9 mouse cellular contexts compared by ENCODE assay signal in the genomic region with DNA sequence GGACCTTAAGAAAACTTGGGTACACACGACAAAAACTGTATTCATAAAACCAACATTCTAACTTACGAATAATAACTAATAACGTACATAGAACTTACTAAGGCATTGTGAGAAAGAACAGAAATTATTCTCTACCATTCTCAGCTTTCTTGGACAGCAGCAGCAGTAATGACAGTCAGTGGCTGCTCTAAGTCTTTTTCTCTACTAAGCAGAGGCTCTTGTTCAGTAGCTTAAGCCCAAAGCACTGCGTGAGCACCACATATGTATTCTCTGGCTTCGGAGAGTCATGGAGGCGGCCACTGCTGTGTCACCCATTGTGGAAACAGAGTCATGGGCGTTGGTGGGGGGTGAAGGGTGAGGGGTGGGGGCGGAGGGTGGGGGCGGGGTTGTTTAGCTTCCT.
DNase-seq lines count a peak whose midpoint lies in the region; ATAC-seq lines count a peak whose summit lies in the region.
"Had no signal": no experiment of that assay in that cellular context is flagged by ENCODE, and none has a peak within 500 bp of the region (broad histone marks: within the 10 kb centered on the region; RNA-seq: fewer than 3 reads in every experiment).

No protein-coding gene starts in this region.

- no peak overlapping the region for H3K27ac ChIP-seq in liver, embryonic 11.5 days (ENCODE audit: low read depth, low read length)
- no peak overlapping the region for H3K27ac ChIP-seq in forebrain, embryonic 14.5 days (ENCODE audit: low read depth, low read length)
- no peak overlapping the region for H3K27ac ChIP-seq in limb, embryonic 13.5 days
- H3K27ac ChIP-seq in neural tube, embryonic 15.5 days (replicated peaks): no peak overlapping the region

- H3K27me3 ChIP-seq in liver, embryonic 11.5 days (replicated peaks; ENCODE audit: control insufficient read depth, insufficient read depth, low read length): no peaks in the 10 kb centered on the region
- no peaks in the 10 kb centered on the region for H3K27me3 ChIP-seq in forebrain, embryonic 14.5 days (replicated peaks; ENCODE audit: control insufficient read depth, insufficient read depth, low read length)
- peaks cover 7% of the 10 kb centered on the region; the same call in 1 of the 2 replicates for H3K27me3 ChIP-seq in limb, embryonic 13.5 days
- H3K27me3 ChIP-seq in neural tube, embryonic 15.5 days (replicated peaks): no peaks in the 10 kb centered on the region

- no peak for ATAC-seq in liver, embryonic 11.5 days (replicated peaks; ENCODE audit: low FRiP score)
- ATAC-seq in forebrain, embryonic 14.5 days: no peak
- ATAC-seq in limb, embryonic 13.5 days (ENCODE audit: low FRiP score, low read depth): no peak
- ATAC-seq in neural tube, embryonic 15.5 days (ENCODE audit: low FRiP score): no peak
- ATAC-seq: Patski had no signal

- H3K9ac ChIP-seq in liver, embryonic 11.5 days (ENCODE audit: low read depth, low read length): peak overlapping the region; percentile 37; the same call in 1 of the 2 replicates
- no peak overlapping the region for H3K9ac ChIP-seq in forebrain, embryonic 14.5 days (ENCODE audit: low read length)
- H3K9ac ChIP-seq in limb, embryonic 13.5 days: peak overlapping the region; percentile 45; the same call in 1 of the 2 replicates
- H3K9ac ChIP-seq in neural tube, embryonic 15.5 days (replicated peaks): no peak overlapping the region

- peak overlapping the region; percentile 61 for H3K4me2 ChIP-seq in liver, embryonic 11.5 days
- H3K4me2 ChIP-seq in forebrain, embryonic 14.5 days (ENCODE audit: low read length): peak overlapping the region; percentile 45
- H3K4me2 ChIP-seq in limb, embryonic 13.5 days (replicated peaks): peak overlapping the region; percentile 67
- peak overlapping the region; percentile 51 for H3K4me2 ChIP-seq in neural tube, embryonic 15.5 days

- peak overlapping the region; percentile 23; the same call in 1 of the 2 replicates for H3K4me3 ChIP-seq in liver, embryonic 11.5 days (ENCODE audit: low read depth, low read length)
- H3K4me3 ChIP-seq in forebrain, embryonic 14.5 days (ENCODE audit: low read depth, low read length): no peak overlapping the region
- peak overlapping the region; percentile 36 for H3K4me3 ChIP-seq in limb, embryonic 13.5 days
- peak overlapping the region; percentile 23; the same call in 1 of the 2 replicates for H3K4me3 ChIP-seq in neural tube, embryonic 15.5 days (replicated peaks)

- no peak for DNase-seq in liver, embryonic 11.5 days (ENCODE audit: low spot score)
- DNase-seq in liver: no peak
- DNase-seq in forebrain, embryonic 14.5 days (ENCODE audit: low spot score): no peak
- no peak for DNase-seq in spleen, adult 18-20 months
- no peak for DNase-seq in thymus, postnatal 36 days
- no peak for DNase-seq in ovary, postnatal 36 days (ENCODE audit: low spot score)

- 31% methylated on average over 9 of the region's 9 CpGs for WGBS in liver, embryonic 11.5 days
- WGBS in forebrain, embryonic 14.5 days: 46% methylated on average over 9 of the region's 9 CpGs
- WGBS in limb, embryonic 13.5 days: 26% methylated on average over 9 of the region's 9 CpGs
- WGBS in neural tube, embryonic 15.5 days: 34% methylated on average over 9 of the region's 9 CpGs

- no peaks in the 10 kb centered on the region for H3K4me1 ChIP-seq in liver, embryonic 11.5 days (replicated peaks; ENCODE audit: control insufficient read depth, insufficient read depth, low read length)
- no peaks in the 10 kb centered on the region for H3K4me1 ChIP-seq in forebrain, embryonic 14.5 days (ENCODE audit: control insufficient read depth, insufficient read depth, low read length)
- peaks cover 15% of the 10 kb centered on the region for H3K4me1 ChIP-seq in limb, embryonic 13.5 days
- peaks cover 7% of the 10 kb centered on the region; the same call in 1 of the 2 replicates for H3K4me1 ChIP-seq in neural tube, embryonic 15.5 days

- H3K9me3 ChIP-seq in liver, embryonic 11.5 days (ENCODE audit: control insufficient read depth, low read length): no peaks in the 10 kb centered on the region
- no peaks in the 10 kb centered on the region for H3K9me3 ChIP-seq in forebrain, embryonic 14.5 days (replicated peaks; ENCODE audit: control insufficient read depth, low read length)
- H3K9me3 ChIP-seq in limb, embryonic 13.5 days: no peaks in the 10 kb centered on the region
- no peaks in the 10 kb centered on the region for H3K9me3 ChIP-seq in neural tube, embryonic 15.5 days (replicated peaks)

- H3K36me3 ChIP-seq in liver, embryonic 11.5 days (ENCODE audit: control insufficient read depth, insufficient read depth, low read length): no peaks in the 10 kb centered on the region
- H3K36me3 ChIP-seq in forebrain, embryonic 14.5 days (ENCODE audit: control insufficient read depth, insufficient read depth, low read length): no peaks in the 10 kb centered on the region
- no peaks in the 10 kb centered on the region for H3K36me3 ChIP-seq in limb, embryonic 13.5 days
- no peaks in the 10 kb centered on the region for H3K36me3 ChIP-seq in neural tube, embryonic 15.5 days

Comparison
In these comparisons a context has a peak if more than half of its experiments do, and no peak if none do; other contexts are left out.
1. H3K9ac ChIP-seq: peak in liver, embryonic 11.5 days (single experiment) and limb, embryonic 13.5 days (single experiment); none in forebrain, embryonic 14.5 days (single experiment) and neural tube, embryonic 15.5 days (single experiment).
2. Peak in every context shown above with its lines, with median percentiles within 50 percentile points of each other: H3K4me2 ChIP-seq.